Mouse (Mus musculus) liver, embryonic 14.5 days (tissue): Measurements from ENCODE around the gene Gdf5. TPM values are rescaled to one million over a fixed set of nuclear protein-coding genes. Genes with fewer than 3 reads are reported as not detected.
"Not testable (repeated sequence)": the region's sequence is repeated elsewhere in the genome, so short reads cannot be mapped to it uniquely, and the experiment has no call there.

Experiments used
- ATAC-seq: fragments of 200-750 bp; cut with Nextera tagmentation; 2 replicates; pipeline ENCODE4 v1.8.0; 2017; ENCODE audit warnings: moderate number of reproducible peaks, mild to moderate bottlenecking, moderate library complexity; ENCODE audit not compliant: insufficient read depth
- DNase-seq, 3 experiments: peaks; one replicate each; pipeline ENCODE4 v3.0.0-alpha.2; 2012 to 2013; ENCODE audit warnings: low read depth in 3 of 3, low spot score in 3 of 3
- H3K27ac ChIP-seq: fragments of 300-500 bp; sonication (generic); 2 replicates; pipeline ENCODE4 v1.5.1; 2014; ENCODE audit warnings: moderate library complexity, mild to moderate bottlenecking, control low read depth, inconsistent platforms
- H3K27me3 ChIP-seq: fragments of 300-500 bp; sonication (generic); 2 replicates; pipeline ENCODE4 v1.6.1; 2014; ENCODE audit warnings: mild to moderate bottlenecking, low read length, moderate library complexity; ENCODE audit not compliant: control insufficient read depth, insufficient read depth
- H3K36me3 ChIP-seq: fragments of 300-500 bp; sonication (generic); replicated peaks from 2 replicates; pipeline ENCODE4 v1.6.1; 2014; ENCODE audit warnings: low read depth; ENCODE audit not compliant: control insufficient read depth, insufficient read depth
- H3K4me1 ChIP-seq, 2 experiments: fragments of 200-500 bp in 1 of 2; fragments of 300-500 bp in 1 of 2; sonication (generic) in 1 of 2; replicated peaks; 2 replicates each; pipeline ENCODE4 v1.6.1; 2012 to 2014; ENCODE audit warnings: antibody characterized with exemption in 1 of 2, inconsistent platforms in 1 of 2, low read length in 1 of 2; ENCODE audit not compliant: control insufficient read depth in 2 of 2, insufficient read depth in 2 of 2
- H3K4me2 ChIP-seq: fragments of 300-500 bp; sonication (generic); 2 replicates; pipeline ENCODE4 v1.6.1; 2014; ENCODE audit warnings: low read depth, mild to moderate bottlenecking, control low read depth, moderate library complexity
- H3K4me3 ChIP-seq, 2 experiments: fragments of 200-500 bp in 1 of 2; fragments of 300-500 bp in 1 of 2; sonication (generic) in 1 of 2; 2 replicates each; pipeline ENCODE4 v1.5.1; 2012 to 2014; ENCODE audit warnings: low read depth in 2 of 2, low read length in 2 of 2, mild to moderate bottlenecking in 2 of 2, control low read depth in 1 of 2, inconsistent platforms in 1 of 2, moderate library complexity in 1 of 2; ENCODE audit not compliant: insufficient read depth in 1 of 2
- H3K9ac ChIP-seq: fragments of 300-500 bp; sonication (generic); replicated peaks from 2 replicates; pipeline ENCODE4 v1.6.1; 2014; ENCODE audit warnings: mild to moderate bottlenecking, control low read depth, moderate library complexity
- H3K9me3 ChIP-seq: fragments of 300-500 bp; sonication (generic); 2 replicates; pipeline ENCODE4 v1.6.1; 2016; ENCODE audit warnings: low read length, mixed read lengths; ENCODE audit not compliant: control insufficient read depth
- CTCF ChIP-seq: IDR thresholded peaks from 2 replicates; pipeline ENCODE4 v1.5.1; 2016; ENCODE audit warnings: antibody characterized with exemption, low read depth, control low read depth
- EP300 ChIP-seq: IDR thresholded peaks from 2 replicates; pipeline ENCODE4 v1.6.1; 2016; ENCODE audit warnings: antibody characterized with exemption, low read depth
- WGBS: fragments of 180-500 bp; shearing (Covaris S2); extraction: QIAGEN DNeasy Blood & Tissue Kit; methylation state at CpG from one replicate; pipeline ENCODE4 v1.1.7; 2014; ENCODE audit not compliant: insufficient replicate concordance; 5-methylcytosine and 5-hydroxymethylcytosine counted together
- polyA plus RNA-seq, 2 experiments: library from polyadenylated mRNA; depleted of rRNA in 1 of 2; stranded (reverse) in 1 of 2; unstranded in 1 of 2; fragments of >200 nt; fragmentation: Nextera tagmentation in 1 of 2; extraction: Ambion mirVana in 1 of 2; gene quantifications; 2 replicates each; pipeline versions ENCODE4 v1.2.1 to v1.2.3; 2012 to 2014

Gdf5 gene
- polyA plus RNA-seq, 2 experiments, result 0.09 TPM; not detected in 1

DNA sequence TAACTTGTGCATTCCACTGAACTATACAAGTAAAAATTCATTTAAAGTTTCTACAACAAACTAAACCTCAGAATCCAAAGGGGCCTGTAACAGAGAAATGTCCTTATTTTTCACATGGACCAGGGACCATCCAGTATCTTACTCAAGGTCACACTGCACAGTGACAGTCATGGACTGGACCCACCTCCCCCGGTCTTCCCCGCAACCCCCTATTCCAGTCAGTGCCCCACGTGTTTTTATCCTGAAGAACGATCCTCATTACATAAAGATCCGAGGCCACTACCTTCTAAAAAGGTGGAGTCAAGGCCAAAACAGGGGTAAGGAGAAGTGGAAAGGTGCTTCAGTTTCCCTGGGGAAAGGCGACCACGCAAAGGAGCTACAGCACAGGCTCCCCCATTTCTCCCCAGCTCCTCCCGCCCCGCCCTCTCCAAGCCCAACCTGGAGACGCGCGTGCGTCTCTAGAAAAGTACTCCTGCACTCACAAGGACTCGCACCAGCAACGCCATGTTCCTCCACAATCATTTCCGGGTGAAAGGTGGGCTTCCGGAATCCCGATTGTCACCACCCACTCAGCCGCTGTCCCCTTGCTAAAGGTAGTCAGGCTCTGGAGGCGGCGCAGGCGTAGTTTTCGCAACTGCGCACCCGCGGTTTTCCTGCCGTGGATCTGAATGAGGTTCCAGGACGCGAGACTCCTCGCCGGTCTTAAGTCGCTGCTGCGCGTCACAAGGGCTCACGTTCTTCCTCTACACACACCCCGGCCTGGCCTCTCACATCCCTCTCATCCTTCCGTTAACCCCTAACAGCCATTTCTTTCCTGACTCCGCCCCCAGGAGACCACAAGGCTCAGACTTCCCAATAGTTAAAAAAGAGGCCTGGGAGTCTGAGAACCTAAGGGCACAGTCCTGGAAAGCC lies 15.4 kb downstream of the Gdf5 start, which contains the start of gene Uqcc1:
Gene Uqcc1, minus strand, starts transcription at position 780 of the 912 bp plus-strand sequence.
- peak within 1 kb of the TSS; percentile 69 for H3K27ac ChIP-seq
- ATAC-seq, result peak; percentile 93
- H3K4me3 ChIP-seq, result peak within 1 kb of the TSS; percentile 67 to 76
- WGBS, result under 1% methylated on average over 36 of the region's 38 CpGs
- H3K4me1 ChIP-seq, result peaks cover 14 to 18% of the 10 kb centered on the region in 2 experiments
- no peaks in the 10 kb centered on the region; the same call in 1 of the 2 replicates for H3K36me3 ChIP-seq
- H3K4me2 ChIP-seq, result peak within 1 kb of the TSS; percentile 78
- H3K9me3 ChIP-seq, result no peaks in the 10 kb centered on the region
- H3K9ac ChIP-seq, result peak within 1 kb of the TSS; percentile 76
- TF ChIP-seq EP300, result no peak; the same call in 1 of the 2 replicates
- TF ChIP-seq CTCF, result no peak
- peak; percentile 88 to 92 (median 90) for DNase-seq
- H3K27me3 ChIP-seq, result no peaks in the 10 kb centered on the region

DNA sequence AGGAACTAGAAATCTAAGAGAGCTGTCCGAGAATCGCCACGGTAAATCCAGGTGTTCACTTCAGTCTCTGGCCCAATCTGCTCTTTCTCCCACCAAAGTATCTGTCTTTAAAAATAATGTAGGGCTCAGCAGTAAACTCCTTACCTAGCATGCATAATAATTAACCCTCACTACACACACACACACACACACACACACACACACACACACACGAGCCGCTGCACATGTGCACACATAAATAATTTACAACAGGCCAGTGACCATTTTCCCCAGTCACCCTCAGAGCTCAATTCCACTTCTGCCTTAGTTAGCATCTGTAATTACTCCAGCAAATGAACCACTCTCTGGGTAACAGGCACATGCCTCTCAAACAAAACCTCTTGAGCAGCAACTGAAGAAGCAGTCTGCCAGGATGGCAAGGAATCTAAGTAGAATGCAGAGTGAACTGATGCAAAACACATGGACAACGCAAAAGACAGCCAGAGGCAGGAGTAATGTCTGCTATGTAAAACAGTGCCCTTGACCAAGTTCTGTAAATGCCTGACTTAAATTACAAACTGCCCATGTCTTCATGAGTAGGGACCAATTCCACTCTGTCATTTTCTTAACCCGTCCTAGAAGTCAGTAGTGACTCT lies 16.3 kb downstream of the Gdf5 start:
- peaks cover 14 to 18% of the 10 kb centered on the region in 2 experiments for H3K4me1 ChIP-seq
- no peaks in the 10 kb centered on the region; the same call in 1 of the 2 replicates for H3K36me3 ChIP-seq
- no peak overlapping the region for H3K27ac ChIP-seq
- DNase-seq (no peak), ATAC-seq (no peak)
- 56% methylated on average over 7 of the region's 7 CpGs for WGBS
- H3K9ac ChIP-seq, result peak overlapping the region; percentile 76
- H3K9me3 ChIP-seq, result no peaks in the 10 kb centered on the region
- H3K4me2 ChIP-seq, result peak overlapping the region; percentile 78
- H3K27me3 ChIP-seq, result no peaks in the 10 kb centered on the region
- H3K4me3 ChIP-seq, result peak overlapping the region; percentile 67 to 76
- TF ChIP-seq EP300 (no peak), CTCF (no peak)

DNA sequence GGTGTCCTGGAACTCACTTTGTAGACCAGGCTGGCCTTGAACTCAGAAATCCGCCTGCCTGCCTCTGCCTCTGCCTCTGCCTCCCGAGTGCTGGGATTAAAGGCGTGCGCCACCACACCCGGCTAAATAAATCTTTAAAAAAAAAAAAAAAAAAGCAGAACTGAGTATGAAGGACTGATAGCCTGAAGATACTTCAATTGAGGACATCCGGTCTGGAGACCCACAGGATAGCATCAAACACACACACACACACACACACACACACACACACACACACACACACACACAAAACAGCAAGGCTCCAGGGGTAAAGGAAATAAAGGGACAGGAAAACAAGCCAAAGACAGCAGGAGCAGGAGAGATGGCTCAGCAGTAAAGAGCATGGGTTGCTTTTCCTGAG lies 20.0 kb downstream of the Gdf5 start:
- 72% methylated on average over 6 of the region's 6 CpGs for WGBS
- not testable (repeated sequence) for H3K9me3 ChIP-seq, H3K36me3 ChIP-seq, H3K9ac ChIP-seq, H3K4me3 ChIP-seq, ATAC-seq, H3K27me3 ChIP-seq, H3K4me2 ChIP-seq, DNase-seq, H3K27ac ChIP-seq
- H3K4me1 ChIP-seq, result peaks cover 7 to 11% of the 10 kb centered on the region in 2 experiments

DNA sequence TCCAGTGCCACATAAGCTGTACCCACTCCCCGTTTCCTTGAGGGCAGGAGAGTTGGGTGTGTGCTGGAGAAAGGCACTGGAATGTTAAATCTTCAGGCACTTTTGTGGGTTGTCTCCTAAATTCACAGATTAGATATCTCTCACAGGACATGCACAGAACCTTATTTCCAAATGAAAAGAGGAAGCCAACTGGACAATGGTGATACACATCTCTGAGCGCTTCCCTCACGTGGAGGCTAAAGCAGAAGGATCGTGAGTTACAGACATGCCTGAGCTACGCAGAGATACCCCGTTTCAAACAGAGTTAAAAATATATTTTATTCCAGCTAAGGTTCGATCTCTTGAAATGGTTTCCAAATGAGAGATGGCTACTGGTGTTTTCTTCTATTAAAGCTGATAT lies 22.0 kb downstream of the Gdf5 start:
- peaks cover 0 to under 1% of the 10 kb centered on the region in 2 experiments; a peak in 1 of 4 replicates for H3K4me1 ChIP-seq
- H3K27ac ChIP-seq, result no peak overlapping the region
- peaks cover 4% of the 10 kb centered on the region for H3K36me3 ChIP-seq
- DNase-seq (no peak), ATAC-seq (no peak)
- H3K9me3 ChIP-seq, result no peaks in the 10 kb centered on the region
- no peak overlapping the region for H3K9ac ChIP-seq
- H3K4me2 ChIP-seq, result no peak overlapping the region
- H3K4me3 ChIP-seq, result no peak overlapping the region
- no peak for TF ChIP-seq EP300
- no peak for TF ChIP-seq CTCF
- H3K27me3 ChIP-seq, result no peaks in the 10 kb centered on the region
- WGBS, result 48% methylated on average over 7 of the region's 7 CpGs

DNA sequence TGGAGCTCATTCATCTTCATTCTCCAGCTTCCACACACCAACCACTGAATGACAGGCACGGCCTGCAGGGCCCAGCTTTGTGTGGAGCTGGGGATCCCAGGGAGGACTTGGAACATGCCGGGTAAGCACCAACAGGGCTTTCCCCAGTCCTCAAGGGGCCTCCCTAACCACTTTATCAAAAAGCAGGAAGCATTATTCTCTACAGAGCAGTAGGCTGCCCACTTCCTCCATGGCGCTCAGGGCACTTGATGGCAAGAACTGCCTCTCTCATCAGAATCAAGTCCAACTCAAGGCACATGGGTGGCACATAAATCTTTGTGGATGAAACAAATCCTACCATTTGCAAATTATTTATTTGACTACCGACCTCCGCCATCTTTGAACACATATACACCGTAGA lies 30.5 kb downstream of the Gdf5 start:
- H3K27me3 ChIP-seq, result no peaks in the 10 kb centered on the region
- H3K9ac ChIP-seq, result no peak overlapping the region
- no peaks in the 10 kb centered on the region for H3K4me1 ChIP-seq
- 67% methylated on average over 6 of the region's 6 CpGs for WGBS
- no peak overlapping the region for H3K4me2 ChIP-seq
- no peak for TF ChIP-seq CTCF
- no peak for TF ChIP-seq EP300
- no peaks in the 10 kb centered on the region for H3K9me3 ChIP-seq
- no peak overlapping the region for H3K27ac ChIP-seq
- no peak for ATAC-seq
- no peak for DNase-seq
- peaks cover 3% of the 10 kb centered on the region for H3K36me3 ChIP-seq
- no peak overlapping the region for H3K4me3 ChIP-seq
